Mouse (Mus musculus): Measurements from ENCODE around the gene Chd4. TPM values are rescaled to one million over a fixed set of nuclear protein-coding genes. Genes with fewer than 3 reads are reported as not detected.

Chd4 gene
- polyA plus RNA-seq, 1 experiment: 133 TPM

DNA sequence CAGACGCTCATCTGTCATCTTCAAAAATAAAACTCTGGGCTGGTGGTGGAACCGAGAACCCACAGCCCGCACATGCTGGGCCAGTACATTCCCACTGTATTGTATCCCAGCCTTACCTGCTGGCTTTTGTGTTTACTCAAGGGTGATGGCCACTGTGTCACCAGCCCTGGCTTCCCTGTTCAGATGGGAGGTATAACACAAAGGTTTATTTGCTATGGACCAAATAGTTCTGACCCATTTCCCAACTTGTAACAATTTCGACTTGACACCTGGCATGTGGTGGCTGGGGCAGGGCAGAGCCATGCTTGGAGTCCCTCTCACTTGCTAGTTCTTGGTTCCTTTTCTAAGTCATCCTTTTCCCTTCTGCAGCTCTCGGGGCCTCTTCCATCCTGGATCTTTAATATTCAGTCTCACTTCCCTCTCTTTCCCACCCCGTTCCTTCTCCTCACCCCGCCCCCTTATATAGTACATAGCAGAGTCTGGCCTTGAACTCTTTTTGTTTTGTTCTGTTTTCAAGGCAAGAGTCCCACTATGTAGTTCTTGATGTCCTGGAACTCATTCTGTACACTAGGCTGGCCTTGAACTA is 12.9 kb upstream of the Chd4 start:
- TF ChIP-seq MAX (IDR thresholded peaks at IDR 0.05; ENCODE audit: low read depth) (no peak), TCF12 (IDR thresholded peaks at IDR 0.05; ENCODE audit: insufficient read depth, poor library complexity, severe bottlenecking) (no peak), TCF3 (IDR thresholded peaks at IDR 0.05; ENCODE audit: insufficient read length, low read depth) (no peak), SRF (IDR thresholded peaks at IDR 0.05; ENCODE audit: control insufficient read depth, insufficient read length, low read depth) (no peak), POLR2AphosphoS2 (IDR thresholded peaks at IDR 0.05; ENCODE audit: insufficient read length, low read depth) (no peak), USF1 (IDR thresholded peaks at IDR 0.05; ENCODE audit: low read depth) (no peak)
- Histone ChIP-seq H3K27me3 (ENCODE audit: control insufficient read depth, insufficient read depth, insufficient read length) (peaks cover 11% of the 10 kb centered on the region), H3K79me2 (ENCODE audit: control insufficient read depth, insufficient read depth) (no peaks in the 10 kb centered on the region), H3K4me2 (ENCODE audit: low read depth) (no peak overlapping the region), H3ac (ENCODE audit: control insufficient read depth, insufficient read length) (no peak overlapping the region), H3K36me3 (ENCODE audit: control insufficient read depth, insufficient read depth) (no peaks in the 10 kb centered on the region), H3K4me3 (no peak overlapping the region)

GRCm38 (mm10) chr6:125084424-125084823 is 11.4 kb upstream of the Chd4 start:
- no peak overlapping the region for H3K4me3 ChIP-seq
- H3K27me3 ChIP-seq (ENCODE audit: control insufficient read depth, insufficient read depth, insufficient read length): peaks cover 5% of the 10 kb centered on the region
- H3K4me2 ChIP-seq (ENCODE audit: low read depth): peak overlapping the region; percentile 36
- TF ChIP-seq MAX (IDR thresholded peaks at IDR 0.05; ENCODE audit: low read depth) (no peak), CEBPB (IDR thresholded peaks at IDR 0.05; ENCODE audit: insufficient read depth, poor library complexity, severe bottlenecking) (no peak), REST (IDR thresholded peaks at IDR 0.05; ENCODE audit: insufficient read depth, insufficient read length) (no peak), TCF3 (IDR thresholded peaks at IDR 0.05; ENCODE audit: insufficient read length, low read depth) (no peak), POLR2AphosphoS2 (IDR thresholded peaks at IDR 0.05; ENCODE audit: insufficient read length, low read depth) (no peak), MYOG (IDR thresholded peaks at IDR 0.05; ENCODE audit: control insufficient read depth in 1 of 3, insufficient read depth in 1 of 3, insufficient read length in 2 of 3, low read depth in 2 of 3) (no peak), TCF12 (IDR thresholded peaks at IDR 0.05; ENCODE audit: insufficient read depth, poor library complexity, severe bottlenecking) (no peak), E2F4 (IDR thresholded peaks at IDR 0.05; ENCODE audit: insufficient read depth) (no peak), USF1 (IDR thresholded peaks at IDR 0.05; ENCODE audit: low read depth) (no peak), SRF (IDR thresholded peaks at IDR 0.05; ENCODE audit: control insufficient read depth, insufficient read length, low read depth) (no peak), MYOD1 (IDR thresholded peaks at IDR 0.05; ENCODE audit: control insufficient read depth in 1 of 3, insufficient read length in 2 of 3, low read depth in 2 of 3) (no peak), POLR2A (IDR thresholded peaks at IDR 0.05; ENCODE audit: insufficient read length, low read depth) (no peak)
- no peaks in the 10 kb centered on the region for H3K36me3 ChIP-seq (ENCODE audit: control insufficient read depth, insufficient read depth)
- H3K79me2 ChIP-seq (ENCODE audit: control insufficient read depth, insufficient read depth): no peaks in the 10 kb centered on the region
- H3ac ChIP-seq (ENCODE audit: control insufficient read depth, insufficient read length): no peak overlapping the region

- Histone ChIP-seq H3K79me2 (ENCODE audit: control insufficient read depth, insufficient read depth) (no peaks in the 10 kb centered on the region), H3K4me3 (no peak overlapping the region), H3K4me2 (ENCODE audit: low read depth) (no peak overlapping the region), H3K27me3 (ENCODE audit: control insufficient read depth, insufficient read depth, insufficient read length) (no peaks in the 10 kb centered on the region), H3ac (ENCODE audit: control insufficient read depth, insufficient read length) (no peak overlapping the region), H3K36me3 (ENCODE audit: control insufficient read depth, insufficient read depth) (no peaks in the 10 kb centered on the region)
- TF ChIP-seq E2F4 (IDR thresholded peaks at IDR 0.05; ENCODE audit: insufficient read depth) (no peak), TCF12 (IDR thresholded peaks at IDR 0.05; ENCODE audit: insufficient read depth, poor library complexity, severe bottlenecking) (no peak), POLR2A (IDR thresholded peaks at IDR 0.05; ENCODE audit: insufficient read length, low read depth) (no peak), MYOG (IDR thresholded peaks at IDR 0.05; ENCODE audit: control insufficient read depth in 1 of 3, insufficient read depth in 1 of 3, insufficient read length in 2 of 3, low read depth in 2 of 3) (no peak), TCF3 (IDR thresholded peaks at IDR 0.05; ENCODE audit: insufficient read length, low read depth) (no peak), MYOD1 (IDR thresholded peaks at IDR 0.05; ENCODE audit: control insufficient read depth in 1 of 3, insufficient read length in 2 of 3, low read depth in 2 of 3) (no peak), SRF (IDR thresholded peaks at IDR 0.05; ENCODE audit: control insufficient read depth, insufficient read length, low read depth) (no peak), REST (IDR thresholded peaks at IDR 0.05; ENCODE audit: insufficient read depth, insufficient read length) (no peak), POLR2AphosphoS2 (IDR thresholded peaks at IDR 0.05; ENCODE audit: insufficient read length, low read depth) (no peak), USF1 (IDR thresholded peaks at IDR 0.05; ENCODE audit: low read depth) (no peak)
Measured at GRCm38 (mm10) chr6:125087937-125088336, 7.8 kb upstream of the Chd4 start.

DNA sequence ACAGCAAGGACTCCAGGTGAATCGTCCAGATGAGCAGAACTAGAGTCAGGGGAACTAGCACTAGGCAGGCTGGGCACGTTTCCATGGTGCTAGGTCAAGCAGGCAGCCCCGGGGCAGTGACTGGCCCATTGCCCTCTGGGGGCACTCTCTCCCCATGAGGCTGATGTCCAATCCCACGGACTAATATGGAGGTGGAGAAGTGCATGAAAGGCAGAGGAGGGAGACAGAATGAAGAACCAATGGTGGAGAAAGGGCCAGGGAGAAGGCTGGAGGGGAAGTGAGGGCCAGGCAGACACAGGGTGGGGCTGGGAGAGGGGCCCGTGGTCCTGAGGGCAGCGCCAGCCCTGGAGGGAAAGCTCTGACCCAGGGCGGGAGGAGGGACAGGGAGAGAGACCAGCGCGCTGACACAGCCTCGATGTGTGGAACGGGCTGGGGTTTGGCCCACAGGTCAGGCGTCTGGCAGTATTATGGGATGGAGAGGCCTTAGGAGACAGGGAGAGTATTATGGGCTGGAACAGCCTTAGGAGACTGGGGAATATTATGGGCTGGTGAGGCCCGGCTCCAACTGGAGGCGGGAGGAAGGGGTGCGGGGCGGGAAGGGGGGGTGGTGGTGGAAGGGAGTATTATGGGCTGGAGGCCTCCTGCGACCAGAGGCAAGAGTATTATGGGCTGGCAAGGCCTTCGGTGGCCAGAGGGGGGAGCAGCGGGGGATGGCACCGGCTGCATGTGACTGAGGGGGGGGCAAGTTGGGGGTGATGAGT is 7.0 kb upstream of the Chd4 start:
- Histone ChIP-seq H3K36me3 (ENCODE audit: control insufficient read depth, insufficient read depth) (no peaks in the 10 kb centered on the region), H3K27me3 (ENCODE audit: control insufficient read depth, insufficient read depth, insufficient read length) (no peaks in the 10 kb centered on the region), H3ac (ENCODE audit: control insufficient read depth, insufficient read length) (no peak overlapping the region), H3K4me2 (ENCODE audit: low read depth) (no peak overlapping the region), H3K79me2 (ENCODE audit: control insufficient read depth, insufficient read depth) (no peaks in the 10 kb centered on the region), H3K4me3 (no peak overlapping the region)
- TF ChIP-seq SRF (IDR thresholded peaks at IDR 0.05; ENCODE audit: control insufficient read depth, insufficient read length, low read depth): no peak
- TF ChIP-seq TCF12 (IDR thresholded peaks at IDR 0.05; ENCODE audit: insufficient read depth, poor library complexity, severe bottlenecking): no peak
- TF ChIP-seq MYOD1 (IDR thresholded peaks at IDR 0.05; ENCODE audit: control insufficient read depth in 1 of 3, insufficient read length in 2 of 3, low read depth in 2 of 3): no peak
- no peak for TF ChIP-seq MAX (IDR thresholded peaks at IDR 0.05; ENCODE audit: low read depth)
- TF ChIP-seq USF1 (IDR thresholded peaks at IDR 0.05; ENCODE audit: low read depth): no peak
- TF ChIP-seq TCF3 (IDR thresholded peaks at IDR 0.05; ENCODE audit: insufficient read length, low read depth): no peak
